Mouse (Mus musculus): Measurements from ENCODE around the gene Vipas39. TPM values are rescaled to one million over a fixed set of nuclear protein-coding genes. Genes with fewer than 3 reads are reported as not detected.
"Not testable (repeated sequence)": the region's sequence is repeated elsewhere in the genome, so short reads cannot be mapped to it uniquely, and the experiment has no call there.

Vipas39 gene
- 32.4 and 34.4 TPM in 2 replicates for polyA plus RNA-seq (2015; fragmentation: Nextera tagmentation; extraction: Ambion mirVana)

DNA sequence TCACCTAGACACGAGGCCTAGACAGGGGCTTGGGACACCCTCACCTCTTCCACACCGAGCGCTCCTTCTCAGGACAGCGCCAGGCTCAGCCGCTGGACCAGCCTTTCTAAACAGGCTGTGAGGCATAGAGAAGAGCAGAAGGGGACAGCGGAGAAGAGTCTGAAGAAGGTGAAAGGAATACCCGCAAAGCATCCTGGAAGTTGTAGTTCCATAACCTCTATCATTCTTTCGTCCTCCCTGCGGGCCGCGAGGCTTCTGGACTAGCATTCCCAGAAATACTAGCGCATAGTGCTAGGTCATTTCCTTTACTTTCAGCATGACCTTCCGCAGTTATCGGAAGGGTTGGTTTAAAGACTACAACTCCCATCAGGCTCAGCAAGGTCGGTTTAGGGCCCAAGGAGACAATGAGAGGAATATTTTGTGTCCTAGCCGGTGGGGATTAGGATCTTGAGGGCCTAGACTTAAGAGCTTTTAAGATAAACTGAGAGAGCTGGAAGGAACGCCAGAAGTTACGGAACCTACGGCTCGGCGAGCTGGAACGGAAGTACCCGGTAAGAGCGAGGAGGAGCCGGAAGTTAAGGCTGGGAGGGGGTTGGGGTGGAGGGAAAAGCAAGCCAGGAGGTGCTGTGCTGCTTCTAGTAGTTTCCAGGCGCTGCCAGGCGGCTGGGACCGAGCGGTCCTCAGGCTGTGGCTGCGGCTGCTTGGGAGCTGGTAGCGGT, at the start of gene Vipas39, which contains the start of gene Ahsa1:
Gene Vipas39 (minus strand): TSS at position 149 of the 719 bp plus-strand sequence.
Gene Ahsa1 (plus strand): TSS at position 372 of the 719 bp plus-strand sequence.
- Histone ChIP-seq H3K9me3 (no peaks in the 10 kb centered on the region), H3K4me3 (peak within 1 kb of the TSS; percentile 72), H3K4me1 (peaks cover 27% of the 10 kb centered on the region), H3K9ac (peak within 1 kb of the TSS; percentile 96), H3K36me3 (peaks cover 58% of the 10 kb centered on the region), H3K27ac (replicated peaks) (peak within 1 kb of the TSS; percentile 96), H3K4me2 (peak within 1 kb of the TSS; percentile 86), H3K27me3 (replicated peaks) (no peaks in the 10 kb centered on the region)
- under 1% methylated on average over 31 of the region's 31 CpGs for WGBS
- ATAC-seq (ENCODE audit: extremely low read depth, insufficient number of reproducible peaks, low FRiP score, low TSS enrichment) = peak; percentile 96

GRCm38 (mm10) chr12:87313098-87313497, 47.0 kb upstream of the Vipas39 start:
- Histone ChIP-seq H3K27ac (replicated peaks) (no peak overlapping the region), H3K27me3 (replicated peaks) (no peaks in the 10 kb centered on the region), H3K9ac (no peak overlapping the region), H3K4me1 (no peaks in the 10 kb centered on the region), H3K36me3 (peaks cover 61% of the 10 kb centered on the region), H3K4me3 (no peak overlapping the region), H3K9me3 (no peaks in the 10 kb centered on the region), H3K4me2 (no peak overlapping the region)
- ATAC-seq (ENCODE audit: extremely low read depth, insufficient number of reproducible peaks, low FRiP score, low TSS enrichment) = no peak
- 74% methylated on average over 2 of the region's 2 CpGs for WGBS

GRCm38 (mm10) chr12:87306584-87306844, 40.5 kb upstream of the Vipas39 start:
- 84% methylated on average over 4 of the region's 4 CpGs for WGBS

GRCm38 (mm10) chr12:87305767-87306583, 39.9 kb upstream of the Vipas39 start:
- 33% methylated on average over 13 of the region's 13 CpGs for WGBS
- H3K4me2 ChIP-seq = no peak overlapping the region
- ATAC-seq (ENCODE audit: extremely low read depth, insufficient number of reproducible peaks, low FRiP score, low TSS enrichment) = no peak

More at GRCm38 (mm10) chr12:87306584-87306844, 40.5 kb upstream of the Vipas39 start:
- ATAC-seq (ENCODE audit: extremely low read depth, insufficient number of reproducible peaks, low FRiP score, low TSS enrichment); H3K9ac ChIP-seq; H3K4me3 ChIP-seq; H3K9me3 ChIP-seq; H3K4me2 ChIP-seq; H3K27me3 ChIP-seq (replicated peaks); H3K27ac ChIP-seq (replicated peaks): not testable (repeated sequence)
- H3K36me3 ChIP-seq = peaks cover 41% of the 10 kb centered on the region
- peaks cover 14% of the 10 kb centered on the region for H3K4me1 ChIP-seq

GRCm38 (mm10) chr12:87301189-87301588, 35.1 kb upstream of the Vipas39 start:
- H3K36me3 ChIP-seq = no peaks in the 10 kb centered on the region
- H3K4me1 ChIP-seq = peaks cover 24% of the 10 kb centered on the region
- no peak overlapping the region for H3K4me3 ChIP-seq
- H3K27ac ChIP-seq (replicated peaks) = no peak overlapping the region
- H3K4me2 ChIP-seq = peak overlapping the region; percentile 99; the same call in 1 of the 2 replicates
- no peak overlapping the region for H3K9ac ChIP-seq
- no peak for ATAC-seq (ENCODE audit: extremely low read depth, insufficient number of reproducible peaks, low FRiP score, low TSS enrichment)
- 48% methylated on average over 4 of the region's 4 CpGs for whole genome bisulfite sequencing
- no peaks in the 10 kb centered on the region for H3K9me3 ChIP-seq
- H3K27me3 ChIP-seq (replicated peaks) = peaks cover 22% of the 10 kb centered on the region

More at GRCm38 (mm10) chr12:87305767-87306583, 39.9 kb upstream of the Vipas39 start:
- H3K9me3 ChIP-seq = no peaks in the 10 kb centered on the region
- no peak overlapping the region for H3K27ac ChIP-seq (replicated peaks)
- H3K4me1 ChIP-seq = peaks cover 14% of the 10 kb centered on the region
- no peak overlapping the region for H3K9ac ChIP-seq
- no peak overlapping the region for H3K4me3 ChIP-seq
- peaks cover 38% of the 10 kb centered on the region for H3K36me3 ChIP-seq
- H3K27me3 ChIP-seq (replicated peaks) = 0 out of 2 replicates have a peak, but pooled peaks cover 5% of the 10 kb centered on the region

GRCm38 (mm10) chr12:87300441-87300690, 34.3 kb upstream of the Vipas39 start:
- H3K4me3 ChIP-seq = peak overlapping the region; percentile 84
- WGBS = under 1% methylated on average over 9 of the region's 9 CpGs
- H3K27me3 ChIP-seq (replicated peaks) = peaks cover 22% of the 10 kb centered on the region
- no peaks in the 10 kb centered on the region for H3K9me3 ChIP-seq
- peak overlapping the region; percentile 82 for H3K9ac ChIP-seq
- H3K4me2 ChIP-seq = peak overlapping the region; percentile 99
- H3K27ac ChIP-seq (replicated peaks) = no peak overlapping the region
- H3K4me1 ChIP-seq = peaks cover 15% of the 10 kb centered on the region
- no peak; the same call in 1 of the 2 replicates for ATAC-seq (ENCODE audit: extremely low read depth, insufficient number of reproducible peaks, low FRiP score, low TSS enrichment)
- H3K36me3 ChIP-seq = no peaks in the 10 kb centered on the region

DNA sequence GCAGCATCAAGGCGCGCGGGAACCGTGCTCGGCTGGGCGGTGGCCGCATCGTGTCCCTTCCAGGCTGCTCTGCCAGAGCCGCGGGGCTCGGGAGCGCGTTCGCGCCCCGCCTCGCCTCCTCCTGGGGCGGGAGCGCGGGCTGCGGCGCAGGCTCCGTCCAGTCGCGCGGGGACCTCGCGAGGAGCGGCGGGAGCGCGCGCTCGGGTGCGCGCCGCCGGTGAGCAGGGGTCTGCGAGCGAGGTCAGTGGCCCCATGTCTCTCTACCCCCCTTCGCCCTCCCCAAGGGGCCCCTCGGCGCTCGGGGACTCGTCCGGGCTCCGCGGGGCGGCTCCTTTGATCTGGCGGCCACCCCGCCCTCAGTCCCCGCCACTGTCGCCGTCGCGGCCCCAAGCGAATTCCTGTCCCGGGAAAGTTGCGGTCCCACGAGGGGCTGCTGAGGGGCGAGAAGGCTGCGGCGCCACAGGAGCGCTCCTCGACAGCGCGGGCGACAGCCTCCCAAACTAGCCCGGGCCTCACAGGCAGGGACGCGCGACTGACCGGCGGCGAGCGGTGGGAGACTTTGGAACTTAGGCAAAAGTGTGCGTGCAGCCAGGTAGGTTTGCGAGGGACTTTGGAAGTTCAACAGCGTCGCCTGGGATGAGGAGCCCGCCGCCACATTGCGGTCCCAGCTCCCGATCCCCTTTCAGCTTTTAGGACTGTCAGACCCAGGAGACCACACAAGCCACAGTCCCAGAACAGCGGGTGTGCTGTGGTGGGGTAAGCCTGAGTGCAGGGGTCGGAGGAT, 33.8 kb upstream of the Vipas39 start, which contains the start of gene Ism2:
Gene Ism2 (minus strand): TSS at position 49 of the 784 bp plus-strand sequence.
- peak; percentile 64; the same call in 1 of the 2 replicates for ATAC-seq (ENCODE audit: extremely low read depth, insufficient number of reproducible peaks, low FRiP score, low TSS enrichment)
- Histone ChIP-seq H3K4me3 (peak within 1 kb of the TSS; percentile 84), H3K27me3 (replicated peaks) (peaks cover 22% of the 10 kb centered on the region), H3K9me3 (no peaks in the 10 kb centered on the region), H3K4me2 (peak within 1 kb of the TSS; percentile 99), H3K4me1 (peaks cover 14% of the 10 kb centered on the region), H3K36me3 (no peaks in the 10 kb centered on the region), H3K27ac (replicated peaks) (no peak within 1 kb of the TSS), H3K9ac (peak within 1 kb of the TSS; percentile 82)
- under 1% methylated on average over 85 of the region's 86 CpGs for WGBS

GRCm38 (mm10) chr12:87299037-87299656, 33.1 kb upstream of the Vipas39 start:
- no peaks in the 10 kb centered on the region for H3K36me3 ChIP-seq
- peaks cover 14% of the 10 kb centered on the region for H3K4me1 ChIP-seq
- H3K27ac ChIP-seq (replicated peaks) = no peak overlapping the region
- ATAC-seq (ENCODE audit: extremely low read depth, insufficient number of reproducible peaks, low FRiP score, low TSS enrichment) = no peak
- no peaks in the 10 kb centered on the region for H3K9me3 ChIP-seq
- WGBS = 8% methylated on average over 29 of the region's 29 CpGs
- H3K4me2 ChIP-seq = peak overlapping the region; percentile 99
- peak overlapping the region; percentile 84 for H3K4me3 ChIP-seq
- H3K9ac ChIP-seq = peak overlapping the region; percentile 82
- H3K27me3 ChIP-seq (replicated peaks) = peaks cover 22% of the 10 kb centered on the region

DNA sequence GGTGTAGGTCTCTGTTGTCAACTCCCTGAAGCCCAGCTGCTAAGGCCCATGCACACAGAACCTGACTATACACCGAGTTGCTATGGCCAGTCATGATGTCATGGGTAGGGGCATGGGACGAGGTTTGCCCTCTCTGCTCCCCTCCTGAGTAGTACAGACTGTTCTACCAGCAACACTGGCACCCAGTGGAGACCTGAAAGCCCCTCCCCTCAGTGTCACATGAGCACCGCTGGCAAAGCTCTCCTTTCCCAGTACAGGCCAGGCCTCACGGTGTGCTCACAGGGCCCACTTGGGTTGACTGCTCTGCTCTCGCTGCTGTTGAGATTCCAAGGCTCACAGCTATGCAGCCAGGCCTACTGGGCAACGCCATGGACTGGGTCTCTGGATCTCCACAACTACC, 27.9 kb upstream of the Vipas39 start:
- Histone ChIP-seq H3K27me3 (replicated peaks) (peaks cover 6% of the 10 kb centered on the region), H3K4me2 (no peak overlapping the region), H3K4me1 (peaks cover under 1% of the 10 kb centered on the region; the same call in 1 of the 2 replicates), H3K36me3 (no peaks in the 10 kb centered on the region), H3K9me3 (no peaks in the 10 kb centered on the region), H3K9ac (no peak overlapping the region), H3K27ac (replicated peaks) (no peak overlapping the region), H3K4me3 (no peak overlapping the region)
- WGBS = 66% methylated on average over 6 of the region's 6 CpGs
- ATAC-seq (ENCODE audit: extremely low read depth, insufficient number of reproducible peaks, low FRiP score, low TSS enrichment) = no peak; the same call in 1 of the 2 replicates

DNA sequence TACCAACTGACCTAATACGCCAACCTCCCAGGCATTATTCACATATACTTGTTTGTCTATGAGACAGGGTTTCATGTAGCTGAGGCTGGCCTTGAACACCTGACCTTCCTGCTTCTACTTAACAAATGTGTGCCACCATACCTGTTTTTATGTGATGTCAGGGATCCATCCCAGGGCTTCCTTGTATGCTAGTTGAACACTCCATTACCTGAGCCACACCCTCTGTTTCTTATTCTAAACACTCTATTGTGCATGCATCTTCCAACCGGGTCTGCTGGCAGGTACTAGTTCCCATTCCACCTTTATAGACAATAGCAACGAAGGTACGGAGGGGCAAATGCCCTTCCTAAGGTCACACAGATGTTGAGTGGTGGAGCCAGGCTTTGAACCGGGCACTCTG, 23.0 kb upstream of the Vipas39 start:
- Histone ChIP-seq H3K27ac (replicated peaks) (no peak overlapping the region), H3K4me1 (no peaks in the 10 kb centered on the region), H3K4me2 (no peak overlapping the region), H3K27me3 (replicated peaks) (no peaks in the 10 kb centered on the region), H3K9ac (no peak overlapping the region), H3K36me3 (no peaks in the 10 kb centered on the region), H3K4me3 (no peak overlapping the region), H3K9me3 (0 out of 2 replicates have a peak, but pooled peaks cover 3% of the 10 kb centered on the region)
- no peak for ATAC-seq (ENCODE audit: extremely low read depth, insufficient number of reproducible peaks, low FRiP score, low TSS enrichment)
- WGBS = 84% methylated on average over 5 of the region's 5 CpGs

All from heart, embryonic 13.5 days (tissue).